Mouse (Mus musculus): Measurements from ENCODE around the gene Lgals2. TPM values are rescaled to one million over a fixed set of nuclear protein-coding genes. Genes with fewer than 3 reads are reported as not detected.

The Lgals2 gene
- polyA plus RNA-seq, 1 experiment from 2014 or later, result not detected

DNA sequence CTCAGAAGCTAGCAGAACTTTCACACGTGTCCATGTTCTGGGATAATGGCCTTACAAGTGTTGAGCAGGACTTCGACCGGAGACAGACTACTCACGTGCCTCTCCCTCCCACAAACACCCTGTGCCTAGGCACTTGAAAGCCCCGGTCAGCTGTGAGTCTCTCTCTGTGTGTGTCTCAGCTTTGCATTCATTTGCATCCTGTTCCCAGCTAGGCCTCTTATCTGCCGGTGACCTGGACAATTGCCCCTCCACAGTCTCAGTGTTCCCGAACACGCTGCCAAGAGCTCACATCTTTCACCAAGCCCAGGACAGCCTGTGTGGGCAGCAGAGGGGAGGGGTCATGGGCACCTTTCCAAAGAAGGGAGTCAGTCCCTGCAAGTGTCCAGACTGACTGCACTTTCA is 51.8 kb downstream of the Lgals2 start:
- Histone ChIP-seq H3K4me3 (no peak overlapping the region), H3K9ac (no peak overlapping the region), H3K4me2 (replicated peaks) (no peak overlapping the region), H3K4me1 (peaks cover 23% of the 10 kb centered on the region), H3K27me3 (peaks cover 57% of the 10 kb centered on the region), H3K9me3 (replicated peaks) (no peaks in the 10 kb centered on the region), H3K27ac (no peak overlapping the region), H3K36me3 (no peaks in the 10 kb centered on the region)
- peak; percentile 38; the same call in 1 of the 2 replicates for ATAC-seq (ENCODE audit: low FRiP score)
- WGBS, result 1% methylated on average over 8 of the region's 8 CpGs

GRCm38 (mm10) chr15:78802776-78803391 is 52.4 kb downstream of the Lgals2 start, which contains the start of gene Card10:
Gene Card10 (minus strand): TSS chr15:78803042.
- H3K9ac ChIP-seq, result peak within 1 kb of the TSS; percentile 57
- peak within 1 kb of the TSS; percentile 76 for H3K4me2 ChIP-seq (replicated peaks)
- H3K9me3 ChIP-seq (replicated peaks), result no peaks in the 10 kb centered on the region
- H3K4me3 ChIP-seq, result peak within 1 kb of the TSS; percentile 52
- peak; percentile 47; the same call in 1 of the 2 replicates for ATAC-seq (ENCODE audit: low FRiP score)
- H3K27me3 ChIP-seq, result peaks cover 64% of the 10 kb centered on the region
- no peak within 1 kb of the TSS for H3K27ac ChIP-seq
- H3K4me1 ChIP-seq, result peaks cover 23% of the 10 kb centered on the region
- no peaks in the 10 kb centered on the region for H3K36me3 ChIP-seq
- WGBS, result 1% methylated on average over 68 of the region's 70 CpGs

GRCm38 (mm10) chr15:78801971-78802741 is 53.2 kb downstream of the Lgals2 start:
- Histone ChIP-seq H3K4me2 (replicated peaks) (peak overlapping the region; percentile 76), H3K27me3 (peaks cover 68% of the 10 kb centered on the region), H3K36me3 (no peaks in the 10 kb centered on the region), H3K4me1 (peaks cover 23% of the 10 kb centered on the region), H3K9ac (peak overlapping the region; percentile 57), H3K9me3 (replicated peaks) (no peaks in the 10 kb centered on the region), H3K27ac (no peak overlapping the region), H3K4me3 (peak overlapping the region; percentile 52)
- 0 out of 2 replicates have a peak, but pooled peaks have one; percentile 33 for ATAC-seq (ENCODE audit: low FRiP score)
- WGBS, result 5% methylated on average over 67 of the region's 67 CpGs

DNA sequence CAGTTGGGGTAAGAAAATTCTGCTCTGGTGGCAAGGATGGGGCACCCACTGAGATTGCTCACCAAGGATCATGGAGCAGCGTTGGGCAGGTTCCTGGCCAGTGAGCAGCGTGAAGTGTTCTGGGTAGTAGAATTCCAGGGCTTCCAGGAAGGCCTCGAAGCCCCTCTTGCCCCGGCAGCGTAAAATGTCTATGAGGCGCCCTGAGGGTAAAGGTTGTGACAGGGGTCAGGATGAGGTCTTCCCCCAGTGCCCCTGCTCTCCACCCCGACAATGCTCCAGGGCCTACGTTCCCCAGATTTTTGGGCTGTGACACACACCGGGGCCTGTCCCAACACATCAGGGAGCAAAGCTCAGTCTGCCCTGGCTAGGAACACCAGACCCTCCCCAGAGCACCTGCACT is 53.8 kb downstream of the Lgals2 start:
- no peak for ATAC-seq (ENCODE audit: low FRiP score)
- Histone ChIP-seq H3K9ac (no peak overlapping the region), H3K27me3 (peaks cover 69% of the 10 kb centered on the region), H3K27ac (no peak overlapping the region), H3K36me3 (no peaks in the 10 kb centered on the region), H3K4me3 (peak overlapping the region; percentile 52; the same call in 1 of the 2 replicates), H3K4me1 (peaks cover 24% of the 10 kb centered on the region), H3K9me3 (replicated peaks) (no peaks in the 10 kb centered on the region), H3K4me2 (replicated peaks) (peak overlapping the region; percentile 76)
- WGBS, result 55% methylated on average over 9 of the region's 9 CpGs

Small RNAs within 50 kb of the gene (microRNA-seq; reads per million reads assigned to microRNA genes)
- gene Mir6955, result not detected

Other genes with a start within 250 kb of the Lgals2 start
- 2.4 and 2.5 TPM in 2 replicates for gene Elfn2, start 136.8 kb downstream of the Lgals2 start, polyA plus RNA-seq (2016; fragmentation: Nextera tagmentation; extraction: Ambion mirVana)
- 51.7 and 58.0 TPM in 2 replicates for gene Mfng, start 82.1 kb downstream of the Lgals2 start, polyA plus RNA-seq (2016; fragmentation: Nextera tagmentation; extraction: Ambion mirVana)
- 2.7 and 2.9 TPM in 2 replicates for gene Card10, start 52.5 kb downstream of the Lgals2 start, polyA plus RNA-seq (2016; fragmentation: Nextera tagmentation; extraction: Ambion mirVana)
- gene Cdc42ep1, start 12.9 kb downstream of the Lgals2 start, polyA plus RNA-seq (2016; fragmentation: Nextera tagmentation; extraction: Ambion mirVana), result 15.1 and 15.6 TPM in 2 replicates
- gene Gga1, start 21.7 kb upstream of the Lgals2 start, polyA plus RNA-seq (2016; fragmentation: Nextera tagmentation; extraction: Ambion mirVana), result 54.3 and 58.7 TPM in 2 replicates
- 0.22 and 0.61 TPM in 2 replicates for gene Gm49510, start 44.1 kb upstream of the Lgals2 start, polyA plus RNA-seq (2016; fragmentation: Nextera tagmentation; extraction: Ambion mirVana)
- 15.5 and 17.4 TPM in 2 replicates for gene Sh3bp1, start 44.2 kb upstream of the Lgals2 start, polyA plus RNA-seq (2016; fragmentation: Nextera tagmentation; extraction: Ambion mirVana)
- gene Pdxp, start 58.4 kb upstream of the Lgals2 start, polyA plus RNA-seq (2016; fragmentation: Nextera tagmentation; extraction: Ambion mirVana), result 48.1 and 49.0 TPM in 2 replicates
- 569 and 595 TPM in 2 replicates for gene Lgals1, start 71.2 kb upstream of the Lgals2 start, polyA plus RNA-seq (2016; fragmentation: Nextera tagmentation; extraction: Ambion mirVana)
- gene Nol12, start 79.4 kb upstream of the Lgals2 start, polyA plus RNA-seq (2016; fragmentation: Nextera tagmentation; extraction: Ambion mirVana), result 53.8 and 60.0 TPM in 2 replicates
- 44.7 and 52.4 TPM in 2 replicates for gene Triobp, start 92.2 kb upstream of the Lgals2 start, polyA plus RNA-seq (2016; fragmentation: Nextera tagmentation; extraction: Ambion mirVana)
- gene H1f0, start 172.9 kb upstream of the Lgals2 start, polyA plus RNA-seq (2016; fragmentation: Nextera tagmentation; extraction: Ambion mirVana), result 456 and 488 TPM in 2 replicates
- not detected in 2 replicates for gene Galr3, start 186.4 kb upstream of the Lgals2 start, polyA plus RNA-seq (2016; fragmentation: Nextera tagmentation; extraction: Ambion mirVana)
- 56.8 and 60.3 TPM in 2 replicates for gene Ankrd54, start 207.4 kb upstream of the Lgals2 start, polyA plus RNA-seq (2016; fragmentation: Nextera tagmentation; extraction: Ambion mirVana)
- gene Eif3l, start 219.7 kb upstream of the Lgals2 start, polyA plus RNA-seq (2016; fragmentation: Nextera tagmentation; extraction: Ambion mirVana), result 190 and 196 TPM in 2 replicates